Mouse (Mus musculus): ENCODE measurements around the gene Napa. TPM values are rescaled to one million over a fixed set of nuclear protein-coding genes. Genes with fewer than 3 reads are reported as not detected.
A peak's percentile ranks its signal among the peaks of the same experiment; 100 is the strongest.

The Napa gene
- total RNA-seq, 2 experiments from 2014 or later: 269 to 280 TPM

DNA sequence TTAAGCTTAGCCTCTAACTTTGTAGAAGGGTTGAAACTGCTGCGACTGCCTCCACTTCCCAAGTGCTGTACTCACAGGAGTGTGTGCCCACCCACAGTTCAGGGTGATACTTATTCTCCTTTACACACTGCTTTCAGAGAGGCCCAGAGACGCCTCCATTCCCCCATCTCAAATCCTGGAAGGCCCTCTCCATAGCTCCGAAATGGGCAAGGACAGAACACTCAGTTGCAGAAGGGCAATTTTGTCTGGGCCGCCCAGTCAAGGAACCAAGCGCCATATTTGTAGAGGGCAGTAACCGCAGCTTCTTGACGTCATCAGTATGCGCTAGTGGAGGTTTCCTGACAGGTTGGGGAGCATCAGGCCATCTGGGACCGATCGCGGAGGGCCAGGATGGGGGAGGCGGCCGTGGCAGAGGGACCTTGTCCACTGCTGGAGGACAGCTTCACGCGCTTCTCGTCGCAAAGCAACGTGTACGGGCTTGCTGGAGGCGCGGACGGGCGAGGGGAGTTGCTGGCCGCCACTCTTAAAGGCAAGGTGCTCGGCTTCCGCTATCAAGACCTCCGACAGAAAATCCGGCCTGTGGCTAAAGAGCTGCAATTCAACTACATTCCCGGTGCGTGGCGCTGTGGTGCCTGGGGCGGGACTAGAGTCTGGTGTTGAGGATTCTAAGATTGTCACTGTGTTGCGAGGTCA is 21.5 kb downstream of the Napa start, which contains the start of gene Kptn:
Gene Kptn (plus strand): TSS at position 327 of the 693 bp plus-strand sequence.
- Histone ChIP-seq H3K4me3 (peak within 1 kb of the TSS; percentile 74), H3K27ac (peak within 1 kb of the TSS; percentile 99)
- peak; percentile 96 for TF ChIP-seq CTCF (IDR thresholded peaks at IDR 0.05)
- DNase-seq (ENCODE audit: extremely low spot score in 1 of 2, low spot score in 2 of 2): peak; percentile 89 to 96
- intact Hi-C loops (cut with DNase I): loop anchor here (2.0 kb wide), 1 partner anchor 21 kb away; the partner anchor contains the start of gene Napa

- no peak for TF ChIP-seq CTCF (IDR thresholded peaks at IDR 0.05)
- intact Hi-C loops (cut with DNase I): no loop called here
- no peak for DNase-seq (ENCODE audit: extremely low spot score in 1 of 2, low spot score in 2 of 2)
- Histone ChIP-seq H3K4me3 (peak overlapping the region; percentile 74), H3K27ac (peak overlapping the region; percentile 99)
Measured at GRCm38 (mm10) chr7:16120262-16120600, 22.0 kb downstream of the Napa start.

DNA sequence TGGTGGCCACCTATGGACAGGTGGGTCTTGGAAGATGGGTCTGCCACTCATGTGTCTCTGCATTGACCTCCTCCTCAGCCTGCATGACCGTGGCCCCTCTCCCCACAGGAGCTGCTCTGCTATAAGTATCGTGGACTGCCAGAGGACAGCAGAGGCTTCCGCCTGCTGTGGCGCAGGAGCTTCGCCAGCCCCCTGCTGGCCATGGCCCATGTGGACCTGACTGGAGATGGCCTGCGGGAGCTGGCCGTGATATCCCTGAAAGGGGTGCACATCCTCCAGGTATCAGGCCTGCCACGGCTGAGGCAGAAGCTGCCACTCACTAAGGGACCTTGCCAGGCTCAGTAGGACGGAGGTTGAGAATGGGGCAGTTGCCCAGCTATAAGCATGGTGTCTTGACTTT is 27.6 kb downstream of the Napa start:
- TF ChIP-seq CTCF (IDR thresholded peaks at IDR 0.05): no peak; the same call in 1 of the 2 replicates
- no peak overlapping the region for H3K4me3 ChIP-seq
- intact Hi-C loops (cut with DNase I): no loop called here
- no peak for DNase-seq (ENCODE audit: extremely low spot score in 1 of 2, low spot score in 2 of 2)
- H3K27ac ChIP-seq: no peak overlapping the region

DNA sequence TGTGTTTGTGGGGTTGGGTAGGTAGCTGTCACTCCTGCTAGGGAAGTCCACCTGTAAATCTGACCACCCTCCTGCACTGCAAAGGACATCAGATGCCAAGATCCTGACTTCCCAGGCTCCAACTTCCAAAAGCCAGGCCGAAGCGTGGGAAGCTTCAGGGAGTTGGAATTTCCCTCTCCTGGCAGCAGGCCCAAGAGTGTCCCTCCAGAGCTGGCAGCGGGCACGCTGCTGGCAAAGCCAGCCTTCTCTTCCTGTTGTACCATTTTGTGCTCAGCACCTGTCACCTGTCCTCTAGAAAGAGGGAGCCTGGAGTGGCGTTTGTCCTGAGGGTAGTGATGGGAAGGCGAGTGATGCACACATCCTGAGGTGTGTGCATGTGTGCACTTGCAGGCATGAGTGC is 30.1 kb downstream of the Napa start:
- intact Hi-C loops (cut with DNase I): no loop called here
- DNase-seq (ENCODE audit: extremely low spot score in 1 of 2, low spot score in 2 of 2): peak in 1 of 2 experiments; percentile 43
- Histone ChIP-seq H3K4me3 (no peak overlapping the region), H3K27ac (no peak overlapping the region; the same call in 1 of the 2 replicates)
- TF ChIP-seq CTCF (IDR thresholded peaks at IDR 0.05): no peak

DNA sequence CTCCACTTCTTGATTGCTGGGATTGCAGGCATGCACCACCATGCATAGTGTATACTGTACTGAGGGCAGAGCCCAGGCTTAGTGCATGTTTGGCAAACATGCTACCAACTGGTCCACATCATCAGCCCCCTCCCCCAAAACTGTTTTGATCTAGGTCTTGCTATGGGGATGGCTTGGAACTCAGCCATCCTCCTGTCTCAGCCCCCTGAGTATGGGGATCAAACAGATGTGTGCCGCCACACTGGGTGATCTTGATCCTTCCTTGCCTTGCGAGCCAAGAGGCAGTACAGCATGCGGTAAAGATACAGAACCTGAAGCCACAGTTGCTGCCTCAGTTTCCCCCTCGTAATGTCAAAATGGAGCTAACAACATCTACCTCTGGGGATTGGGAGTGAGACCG is 30.6 kb downstream of the Napa start:
- intact Hi-C loops (cut with DNase I): no loop called here
- no peak for TF ChIP-seq CTCF (IDR thresholded peaks at IDR 0.05)
- H3K4me3 ChIP-seq: peak overlapping the region; percentile 82
- peak in 1 of 2 experiments; percentile 11 for DNase-seq (ENCODE audit: extremely low spot score in 1 of 2, low spot score in 2 of 2)
- H3K27ac ChIP-seq: peak overlapping the region; percentile 98

DNA sequence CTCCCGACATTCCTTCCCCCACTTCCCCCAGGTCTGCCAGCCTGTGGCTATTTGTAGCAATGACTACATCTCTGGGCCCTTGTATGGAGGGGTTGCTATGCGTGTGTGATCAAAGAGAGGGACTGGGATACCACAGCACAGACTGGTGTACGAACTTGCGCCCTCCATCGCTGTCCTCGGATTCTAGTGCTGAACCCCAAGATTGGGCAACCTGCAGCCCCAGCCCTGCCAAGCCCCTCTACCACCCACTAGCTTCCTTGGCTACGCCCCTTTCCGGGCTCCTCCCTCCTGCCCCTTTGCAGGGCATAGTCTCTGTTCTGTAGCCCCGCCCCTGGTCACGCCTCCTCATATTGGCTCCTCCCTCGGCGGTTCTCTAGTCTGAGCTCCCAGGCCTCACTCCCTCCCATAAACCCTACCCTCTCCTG is 31.2 kb downstream of the Napa start, which contains the start of gene Slc8a2:
Gene Slc8a2 (plus strand): TSS at position 406 of the 425 bp plus-strand sequence.
- peak; percentile 87 for DNase-seq (ENCODE audit: extremely low spot score in 1 of 2, low spot score in 2 of 2)
- H3K4me3 ChIP-seq: peak within 1 kb of the TSS; percentile 82
- intact Hi-C loops (cut with DNase I): no loop called here
- TF ChIP-seq CTCF (IDR thresholded peaks at IDR 0.05): no peak
- peak within 1 kb of the TSS; percentile 98 for H3K27ac ChIP-seq

DNA sequence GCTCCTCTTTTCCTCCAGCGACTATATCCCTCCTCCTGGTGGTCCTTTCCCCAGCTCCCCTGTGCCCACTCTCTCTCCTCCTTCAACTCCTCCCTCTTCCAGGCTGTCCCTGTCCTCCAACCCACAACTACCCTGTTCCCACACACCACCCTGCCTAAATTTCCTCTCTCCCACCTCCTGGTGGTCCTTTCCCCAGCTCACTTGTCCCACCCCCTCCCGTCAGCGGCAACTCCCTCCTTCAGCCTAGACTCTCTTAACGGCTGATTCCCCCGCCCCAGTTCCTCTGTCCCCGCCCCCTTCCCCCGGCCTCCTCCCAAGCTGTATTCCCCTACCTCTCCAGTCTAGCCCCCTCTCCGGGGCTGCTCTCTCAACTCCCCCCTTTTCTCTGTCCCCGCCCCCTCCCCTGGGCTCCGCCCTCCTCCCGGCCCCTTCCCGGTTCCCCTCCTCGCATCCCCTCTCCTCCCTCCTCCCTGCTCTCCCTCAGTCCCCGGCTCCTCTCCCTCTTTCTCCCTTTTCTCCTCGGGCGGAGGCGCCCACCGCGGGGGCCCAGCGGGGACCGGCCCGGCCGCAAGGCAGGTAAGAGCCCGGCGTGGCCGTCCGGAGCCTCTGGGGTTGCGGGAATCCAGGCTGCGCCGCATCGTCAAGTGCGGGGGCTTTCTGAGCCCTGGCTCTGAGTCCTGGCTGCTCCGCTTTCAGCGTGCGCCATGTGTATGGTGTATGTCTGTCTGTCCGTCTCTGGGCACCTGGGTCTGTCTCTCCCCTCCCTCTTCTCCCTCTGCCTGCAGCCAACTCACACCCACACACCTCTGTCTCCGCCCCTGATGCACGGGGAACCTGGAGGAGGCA is 31.8 kb downstream of the Napa start:
- Histone ChIP-seq H3K4me3 (peak overlapping the region; percentile 82), H3K27ac (peak overlapping the region; percentile 98)
- TF ChIP-seq CTCF (IDR thresholded peaks at IDR 0.05): no peak; the same call in 1 of the 2 replicates
- peak; percentile 54 to 64 for DNase-seq (ENCODE audit: extremely low spot score in 1 of 2, low spot score in 2 of 2)
- intact Hi-C loops (cut with DNase I): loop anchor here (2.0 kb wide), 1 partner anchor 27 kb away; no protein-coding TSS in a partner anchor

GRCm38 (mm10) chr7:16130956-16131634 is 32.8 kb downstream of the Napa start:
- peak in 1 of 2 experiments; percentile 56 for DNase-seq (ENCODE audit: extremely low spot score in 1 of 2, low spot score in 2 of 2)
- no peak for TF ChIP-seq CTCF (IDR thresholded peaks at IDR 0.05)
- intact Hi-C loops (cut with DNase I): loop anchor here (1.0 to 2.0 kb wide), 2 partner anchors 18 to 28 kb away; no protein-coding TSS in a partner anchor
- Histone ChIP-seq H3K27ac (peak overlapping the region; percentile 98), H3K4me3 (peak overlapping the region; percentile 82)

DNA sequence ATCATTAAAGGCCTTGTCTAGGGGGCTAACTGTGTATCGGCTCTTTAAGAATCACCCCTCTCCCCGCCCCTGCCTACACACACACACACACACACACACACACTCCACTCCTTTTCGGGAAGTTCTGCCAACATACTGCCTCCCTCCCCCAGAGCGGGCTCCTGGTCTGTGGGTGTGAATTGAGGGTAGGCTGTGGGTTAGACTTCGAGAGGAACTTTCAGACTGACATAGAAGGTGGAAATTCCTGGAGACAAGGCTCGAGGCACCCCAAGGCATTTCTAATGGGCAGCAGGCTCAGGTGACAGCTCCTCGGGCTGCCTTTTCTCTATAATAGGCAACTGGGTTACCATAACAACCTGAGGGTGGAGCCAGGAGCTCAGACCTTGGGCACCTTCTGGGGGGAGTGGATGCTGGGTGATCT is 33.9 kb downstream of the Napa start:
- intact Hi-C loops (cut with DNase I): no loop called here
- DNase-seq (ENCODE audit: extremely low spot score in 1 of 2, low spot score in 2 of 2): peak in 1 of 2 experiments; percentile 33
- no peak for TF ChIP-seq CTCF (IDR thresholded peaks at IDR 0.05)
- Histone ChIP-seq H3K4me3 (peak overlapping the region; percentile 82), H3K27ac (peak overlapping the region; percentile 82)

GRCm38 (mm10) chr7:16132926-16133325 is 34.7 kb downstream of the Napa start:
- intact Hi-C loops (cut with DNase I): no loop called here
- no peak for TF ChIP-seq CTCF (IDR thresholded peaks at IDR 0.05)
- DNase-seq (ENCODE audit: extremely low spot score in 1 of 2, low spot score in 2 of 2): peak in 1 of 2 experiments; percentile 11
- Histone ChIP-seq H3K4me3 (peak overlapping the region; percentile 82), H3K27ac (peak overlapping the region; percentile 67)

- no peak for TF ChIP-seq CTCF (IDR thresholded peaks at IDR 0.05)
- DNase-seq (ENCODE audit: extremely low spot score in 1 of 2, low spot score in 2 of 2): no peak
- intact Hi-C loops (cut with DNase I): no loop called here
- Histone ChIP-seq H3K4me3 (peak overlapping the region; percentile 82), H3K27ac (no peak overlapping the region; the same call in 1 of the 2 replicates)
Measured at GRCm38 (mm10) chr7:16133691-16134090, 35.4 kb downstream of the Napa start.

Data from left cerebral cortex, adult 2 months (tissue).